Mouse (Mus musculus) Muller cell, postnatal 12 days (primary cell): ENCODE results near the gene Kmt5b.

ENCODE experiments used
- DNase-seq: peaks from one replicate; pipeline ENCODE4 v3.0.0-alpha.2; 2015; ENCODE audit errors: inconsistent ontology term

Gene Kmt5b

GRCm38 (mm10) chr19:3767276-3767780 is at the start of gene Kmt5b:
Kmt5b (plus strand) TSS chr19:3767421.
- no peak for DNase-seq

- peak; percentile 66 for DNase-seq
Measured at GRCm38 (mm10) chr19:3718481-3719361, 48.5 kb upstream of the Kmt5b start.

- DNase-seq = peak; percentile 64
Measured at GRCm38 (mm10) chr19:3719362-3719891, 47.8 kb upstream of the Kmt5b start.

- no peak for DNase-seq
Measured at GRCm38 (mm10) chr19:3723170-3723569, 44.1 kb upstream of the Kmt5b start.

GRCm38 (mm10) chr19:3723904-3724303 is 43.3 kb upstream of the Kmt5b start:
- no peak for DNase-seq

GRCm38 (mm10) chr19:3724779-3725178 is 42.4 kb upstream of the Kmt5b start:
- DNase-seq = peak; percentile 26

GRCm38 (mm10) chr19:3728901-3729300 is 38.3 kb upstream of the Kmt5b start:
- no peak for DNase-seq

GRCm38 (mm10) chr19:3730781-3731646 is 36.2 kb upstream of the Kmt5b start:
- no peak for DNase-seq

GRCm38 (mm10) chr19:3736001-3736400 is 31.2 kb upstream of the Kmt5b start:
- no peak for DNase-seq

- DNase-seq = no peak
Measured at GRCm38 (mm10) chr19:3739650-3740049, 27.6 kb upstream of the Kmt5b start.

GRCm38 (mm10) chr19:3742716-3743115 is 24.5 kb upstream of the Kmt5b start:
- no peak for DNase-seq

GRCm38 (mm10) chr19:3743362-3743761 is 23.9 kb upstream of the Kmt5b start:
- DNase-seq = no peak

GRCm38 (mm10) chr19:3743851-3744512 is 23.2 kb upstream of the Kmt5b start:
- peak; percentile 59 for DNase-seq

- DNase-seq = no peak
Measured at GRCm38 (mm10) chr19:3752621-3753239, 14.5 kb upstream of the Kmt5b start.

- DNase-seq = no peak
Measured at GRCm38 (mm10) chr19:3753240-3753633, 14.0 kb upstream of the Kmt5b start.

GRCm38 (mm10) chr19:3753738-3754137 is 13.5 kb upstream of the Kmt5b start:
- no peak for DNase-seq

- no peak for DNase-seq
Measured at GRCm38 (mm10) chr19:3757861-3758260, 9.4 kb upstream of the Kmt5b start.

- DNase-seq = peak; percentile 48
Measured at GRCm38 (mm10) chr19:3765221-3765820, 1.9 kb upstream of the Kmt5b start.

- no peak for DNase-seq
Measured at GRCm38 (mm10) chr19:3766378-3766777, 843 bp upstream of the Kmt5b start.
